Mouse (Mus musculus) lung, adult 2 months (tissue): ENCODE data around the gene Srp68.

Experiments
- CTCF ChIP-seq: fragments of 200-500 bp; IDR thresholded peaks from 2 replicates; pipeline ENCODE4 v1.5.1; 2011; ENCODE audit warnings: mild to moderate bottlenecking, low read length, control low read depth; ENCODE audit not compliant: insufficient read depth
- POLR2A ChIP-seq: fragments of 200-500 bp; IDR thresholded peaks from 2 replicates; pipeline ENCODE4 v1.6.1; 2011; ENCODE audit warnings: low read depth, mild to moderate bottlenecking, control low read depth, low read length, borderline replicate concordance; ENCODE audit errors: extremely low read depth

- TF ChIP-seq CTCF, result no peak
- TF ChIP-seq POLR2A, result no peak
Observed at GRCm38 (mm10) chr11:116268313-116268712, 5.7 kb downstream of the Srp68 start.
